Mouse (Mus musculus): ENCODE measurements around the gene Fam171a1. TPM values are rescaled to one million over a fixed set of nuclear protein-coding genes. Genes with fewer than 3 reads are reported as not detected.
"Not testable (repeated sequence)": the region's sequence is repeated elsewhere in the genome, so short reads cannot be mapped to it uniquely, and the experiment has no call there.

Gene Fam171a1
- polyA plus RNA-seq, 1 experiment from 2014 or later = 36.4 TPM

DNA sequence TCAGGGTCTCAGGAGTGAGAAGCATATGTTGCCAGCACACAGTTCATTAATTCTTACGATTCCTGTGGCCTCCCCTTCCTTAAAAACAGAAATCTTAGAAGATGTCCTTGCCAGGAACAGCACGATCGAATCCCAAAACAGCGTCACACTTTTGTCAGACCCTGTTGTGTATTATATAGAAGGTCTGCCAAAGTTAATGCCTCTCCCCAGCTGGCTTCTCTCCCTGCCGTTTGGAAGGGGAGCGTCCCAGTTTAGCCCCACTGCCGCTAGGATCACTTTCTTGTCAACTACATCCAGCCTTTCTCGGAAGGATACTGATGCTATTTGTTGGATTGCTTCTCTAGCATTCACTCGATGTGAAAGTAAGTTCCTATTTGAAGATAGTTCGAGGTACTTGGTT, 102.6 kb downstream of the Fam171a1 start:
- Histone ChIP-seq H3K9ac (ENCODE audit: low read depth, low read length) (no peak overlapping the region), H3K4me1 (replicated peaks; ENCODE audit: insufficient read depth, low read length) (no peaks in the 10 kb centered on the region), H3K4me3 (replicated peaks; ENCODE audit: low read depth, low read length) (no peak overlapping the region), H3K36me3 (ENCODE audit: insufficient read depth, low read length) (0 out of 2 replicates have a peak, but pooled peaks cover 9% of the 10 kb centered on the region), H3K27me3 (ENCODE audit: insufficient read depth, low read length) (no peaks in the 10 kb centered on the region), H3K4me2 (ENCODE audit: low read length) (no peak overlapping the region), H3K9me3 (replicated peaks; ENCODE audit: low read length) (no peaks in the 10 kb centered on the region), H3K27ac (no peak overlapping the region)
- ATAC-seq (replicated peaks; ENCODE audit: low FRiP score, low read depth) (no peak), DNase-seq (ENCODE audit: low spot score) (no peak)
- no peak for TF ChIP-seq CTCF (IDR thresholded peaks at IDR 0.05; ENCODE audit: low read depth)
- WGBS = 63% methylated on average over 10 of the region's 10 CpGs

DNA sequence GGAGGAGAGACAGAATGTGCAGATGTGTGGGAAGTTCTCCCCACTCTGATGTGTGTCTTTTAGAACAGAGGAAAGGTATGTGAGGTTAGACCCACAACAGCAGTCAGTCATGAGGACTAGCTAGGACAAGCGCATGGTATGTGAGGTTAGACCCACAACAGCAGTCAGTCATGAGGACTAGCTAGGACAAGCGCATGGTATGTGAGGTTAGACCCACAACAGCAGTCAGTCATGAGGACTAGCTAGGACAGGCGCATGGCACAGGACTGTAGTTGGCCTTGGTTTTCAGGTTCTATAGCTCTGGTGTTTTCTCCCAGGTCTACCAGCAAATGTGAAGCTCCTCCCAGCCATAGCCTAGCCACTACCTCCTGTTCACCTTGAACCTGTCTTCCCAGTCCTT, 103.6 kb downstream of the Fam171a1 start:
- H3K4me2 ChIP-seq (ENCODE audit: low read length); H3K9ac ChIP-seq (ENCODE audit: low read depth, low read length); H3K36me3 ChIP-seq (ENCODE audit: insufficient read depth, low read length); H3K4me3 ChIP-seq (replicated peaks; ENCODE audit: low read depth, low read length); DNase-seq (ENCODE audit: low spot score); H3K4me1 ChIP-seq (replicated peaks; ENCODE audit: insufficient read depth, low read length); H3K27ac ChIP-seq; H3K9me3 ChIP-seq (replicated peaks; ENCODE audit: low read length); H3K27me3 ChIP-seq (ENCODE audit: insufficient read depth, low read length): not testable (repeated sequence)
- ATAC-seq (replicated peaks; ENCODE audit: low FRiP score, low read depth) = 0 out of 2 replicates have a peak, but pooled peaks have one; percentile 33
- WGBS = 98% methylated on average over 3 of the region's 3 CpGs

DNA sequence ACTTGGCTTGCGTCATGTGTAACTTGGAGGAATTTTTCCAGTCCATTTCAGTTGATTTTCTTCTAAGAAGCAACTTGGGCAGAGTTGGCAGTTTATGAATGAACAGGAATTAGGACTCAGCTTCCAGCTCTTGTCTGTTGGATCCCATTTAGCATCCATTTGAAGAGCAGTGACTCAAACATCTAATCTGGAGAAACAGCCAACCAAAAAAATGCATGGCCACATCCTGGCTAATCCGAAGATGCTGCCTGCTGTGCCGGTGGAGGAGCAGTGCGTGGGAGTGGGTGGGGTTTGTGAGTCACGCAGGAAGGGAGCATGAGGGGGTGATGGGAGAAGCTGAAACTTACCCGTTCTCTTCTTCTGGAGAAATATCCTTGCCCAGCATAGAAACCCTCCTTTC, 104.2 kb downstream of the Fam171a1 start:
- Histone ChIP-seq H3K27me3 (ENCODE audit: insufficient read depth, low read length) (no peaks in the 10 kb centered on the region), H3K9ac (ENCODE audit: low read depth, low read length) (no peak overlapping the region), H3K27ac (no peak overlapping the region), H3K4me1 (replicated peaks; ENCODE audit: insufficient read depth, low read length) (no peaks in the 10 kb centered on the region), H3K4me3 (replicated peaks; ENCODE audit: low read depth, low read length) (no peak overlapping the region), H3K9me3 (replicated peaks; ENCODE audit: low read length) (no peaks in the 10 kb centered on the region), H3K4me2 (ENCODE audit: low read length) (no peak overlapping the region), H3K36me3 (ENCODE audit: insufficient read depth, low read length) (0 out of 2 replicates have a peak, but pooled peaks cover 9% of the 10 kb centered on the region)
- ATAC-seq (replicated peaks; ENCODE audit: low FRiP score, low read depth) (no peak), DNase-seq (ENCODE audit: low spot score) (no peak)
- 53% methylated on average over 6 of the region's 6 CpGs for WGBS
- TF ChIP-seq CTCF (IDR thresholded peaks at IDR 0.05; ENCODE audit: low read depth) = no peak

DNA sequence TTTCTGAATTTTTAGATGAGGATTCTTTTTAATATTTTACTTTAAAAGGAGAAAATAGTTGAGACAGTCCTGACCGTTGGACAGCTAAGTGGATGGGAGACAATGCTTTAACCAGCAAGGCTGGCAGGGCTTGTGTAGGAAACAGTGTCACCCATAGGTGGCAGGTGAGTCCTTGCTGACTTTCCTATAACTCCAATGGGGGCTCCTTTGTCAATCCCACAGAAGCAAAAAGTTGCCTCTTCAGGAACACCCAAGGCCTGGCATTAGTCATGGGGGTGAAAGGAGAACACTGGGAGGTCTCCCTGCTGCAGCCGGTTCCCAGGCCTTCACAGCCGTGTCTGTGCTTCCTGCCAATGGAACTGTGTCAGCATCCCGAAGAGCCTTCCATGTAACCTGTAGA, 114.5 kb downstream of the Fam171a1 start:
- DNase-seq (ENCODE audit: low spot score) = peak; percentile 25
- peak; percentile 55; the same call in 1 of the 2 replicates for TF ChIP-seq CTCF (IDR thresholded peaks at IDR 0.05; ENCODE audit: low read depth)
- no peaks in the 10 kb centered on the region for H3K9me3 ChIP-seq (replicated peaks; ENCODE audit: low read length)
- H3K9ac ChIP-seq (ENCODE audit: low read depth, low read length) = no peak overlapping the region
- no peak overlapping the region for H3K4me3 ChIP-seq (replicated peaks; ENCODE audit: low read depth, low read length)
- peak; percentile 59; the same call in 1 of the 2 replicates for ATAC-seq (replicated peaks; ENCODE audit: low FRiP score, low read depth)
- WGBS = 79% methylated on average over 4 of the region's 4 CpGs
- H3K27me3 ChIP-seq (ENCODE audit: insufficient read depth, low read length) = no peaks in the 10 kb centered on the region
- no peak overlapping the region for H3K4me2 ChIP-seq (ENCODE audit: low read length)
- H3K4me1 ChIP-seq (replicated peaks; ENCODE audit: insufficient read depth, low read length) = no peaks in the 10 kb centered on the region
- peaks cover 9% of the 10 kb centered on the region; the same call in 1 of the 2 replicates for H3K36me3 ChIP-seq (ENCODE audit: insufficient read depth, low read length)
- no peak overlapping the region for H3K27ac ChIP-seq

DNA sequence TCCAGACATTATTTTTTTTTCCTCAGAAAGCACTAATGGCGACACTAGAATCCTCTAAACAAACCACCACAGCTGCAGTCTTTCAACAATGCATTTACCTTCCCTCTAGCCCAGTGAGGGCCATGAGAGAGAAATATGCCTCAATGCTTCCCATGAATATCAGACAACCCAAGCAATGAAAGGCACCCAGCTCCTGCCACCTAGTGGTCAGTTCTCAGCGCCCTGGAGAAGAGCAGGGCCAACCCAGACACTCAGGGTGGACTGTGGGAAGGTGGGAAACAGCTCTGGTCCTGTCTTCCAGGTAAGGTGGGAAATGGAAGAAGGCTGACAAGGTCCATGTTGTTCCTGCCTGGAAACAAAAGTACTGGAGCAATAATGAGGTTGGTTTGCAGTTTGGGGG, 115.0 kb downstream of the Fam171a1 start:
- TF ChIP-seq CTCF (IDR thresholded peaks at IDR 0.05; ENCODE audit: low read depth) = peak; percentile 93
- peak; percentile 64 for DNase-seq (ENCODE audit: low spot score)
- H3K9me3 ChIP-seq (replicated peaks; ENCODE audit: low read length) = no peaks in the 10 kb centered on the region
- H3K9ac ChIP-seq (ENCODE audit: low read depth, low read length) = no peak overlapping the region
- H3K27ac ChIP-seq = no peak overlapping the region
- no peak overlapping the region for H3K4me2 ChIP-seq (ENCODE audit: low read length)
- WGBS = 11% methylated on average over 2 of the region's 2 CpGs
- no peaks in the 10 kb centered on the region for H3K4me1 ChIP-seq (replicated peaks; ENCODE audit: insufficient read depth, low read length)
- no peak overlapping the region for H3K4me3 ChIP-seq (replicated peaks; ENCODE audit: low read depth, low read length)
- peaks cover 9% of the 10 kb centered on the region; the same call in 1 of the 2 replicates for H3K36me3 ChIP-seq (ENCODE audit: insufficient read depth, low read length)
- no peaks in the 10 kb centered on the region for H3K27me3 ChIP-seq (ENCODE audit: insufficient read depth, low read length)
- peak; percentile 79 for ATAC-seq (replicated peaks; ENCODE audit: low FRiP score, low read depth)

DNA sequence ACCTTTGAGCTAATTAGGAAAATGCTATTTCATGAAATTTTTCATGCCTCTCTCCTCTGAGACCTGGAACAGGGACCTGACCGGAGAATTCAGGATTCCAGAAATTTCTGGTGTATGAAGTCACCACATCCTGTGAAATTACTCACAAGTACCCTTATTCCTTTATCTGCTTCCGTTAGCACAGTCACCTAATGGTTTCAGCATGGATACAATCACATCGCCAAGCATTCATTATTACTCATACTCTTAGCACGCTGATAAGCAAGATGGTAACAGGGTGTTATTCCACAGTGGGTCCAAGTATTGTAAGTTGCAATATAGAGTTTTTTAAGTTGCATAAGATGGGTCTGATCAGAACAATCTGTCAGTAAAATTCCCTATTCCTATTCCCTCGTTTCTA, 125.2 kb downstream of the Fam171a1 start:
- ATAC-seq (replicated peaks; ENCODE audit: low FRiP score, low read depth) = no peak
- Histone ChIP-seq H3K4me1 (replicated peaks; ENCODE audit: insufficient read depth, low read length) (no peaks in the 10 kb centered on the region), H3K9ac (ENCODE audit: low read depth, low read length) (no peak overlapping the region), H3K36me3 (ENCODE audit: insufficient read depth, low read length) (no peaks in the 10 kb centered on the region), H3K27ac (no peak overlapping the region), H3K9me3 (replicated peaks; ENCODE audit: low read length) (no peaks in the 10 kb centered on the region), H3K4me2 (ENCODE audit: low read length) (no peak overlapping the region), H3K27me3 (ENCODE audit: insufficient read depth, low read length) (no peaks in the 10 kb centered on the region), H3K4me3 (replicated peaks; ENCODE audit: low read depth, low read length) (no peak overlapping the region)
- 64% methylated on average over 5 of the region's 5 CpGs for WGBS
- no peak for DNase-seq (ENCODE audit: low spot score)
- TF ChIP-seq CTCF (IDR thresholded peaks at IDR 0.05; ENCODE audit: low read depth) = no peak

DNA sequence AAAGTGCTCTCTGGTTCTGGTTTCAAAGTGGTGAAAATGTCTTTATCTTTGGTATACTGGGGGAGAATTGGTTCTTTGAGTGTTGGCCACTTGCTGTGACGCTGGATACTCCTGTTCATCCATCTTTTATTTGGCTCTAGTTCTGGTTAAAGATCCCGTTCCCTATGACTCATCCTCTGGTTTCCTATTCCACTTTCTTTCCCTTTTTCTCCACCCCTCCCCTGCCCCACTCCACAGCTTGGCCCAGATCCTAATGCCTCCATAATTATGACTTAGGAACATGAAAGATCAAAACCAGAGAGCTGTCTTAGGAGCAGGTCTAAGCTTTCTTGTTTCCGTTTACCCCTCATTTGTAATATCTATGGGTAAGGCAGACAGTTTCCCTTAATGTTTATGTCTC, 130.2 kb downstream of the Fam171a1 start:
- H3K27ac ChIP-seq = no peak overlapping the region
- TF ChIP-seq CTCF (IDR thresholded peaks at IDR 0.05; ENCODE audit: low read depth) = no peak
- no peaks in the 10 kb centered on the region for H3K36me3 ChIP-seq (ENCODE audit: insufficient read depth, low read length)
- no peaks in the 10 kb centered on the region for H3K4me1 ChIP-seq (replicated peaks; ENCODE audit: insufficient read depth, low read length)
- WGBS = 55% methylated on average over 3 of the region's 3 CpGs
- no peak for DNase-seq (ENCODE audit: low spot score)
- no peak for ATAC-seq (replicated peaks; ENCODE audit: low FRiP score, low read depth)
- H3K4me3 ChIP-seq (replicated peaks; ENCODE audit: low read depth, low read length) = no peak overlapping the region
- H3K9me3 ChIP-seq (replicated peaks; ENCODE audit: low read length) = no peaks in the 10 kb centered on the region
- H3K9ac ChIP-seq (ENCODE audit: low read depth, low read length) = no peak overlapping the region
- H3K4me2 ChIP-seq (ENCODE audit: low read length) = no peak overlapping the region
- no peaks in the 10 kb centered on the region for H3K27me3 ChIP-seq (ENCODE audit: insufficient read depth, low read length)

Data from kidney, postnatal 0 days (tissue).